22 mouse cellular contexts compared by ENCODE assay signal in the genomic region with DNA sequence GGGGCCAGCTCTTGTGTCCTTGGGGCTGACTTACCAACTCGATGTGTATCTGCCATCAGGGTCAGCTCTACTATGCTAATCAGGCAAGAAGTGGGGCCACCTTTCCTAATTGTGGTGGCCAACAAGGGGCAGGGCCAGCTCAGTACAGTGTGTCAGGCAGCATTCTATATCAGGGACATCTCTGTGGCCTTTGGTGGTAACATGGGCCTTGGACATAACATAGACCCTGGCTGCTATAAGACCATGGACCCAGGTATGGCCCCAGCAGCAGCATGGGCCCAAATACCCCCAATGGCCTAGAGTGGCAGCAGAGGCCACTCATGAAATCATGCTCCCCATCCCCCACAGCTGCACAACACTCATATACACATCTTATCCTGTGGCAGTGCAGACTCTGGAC. TPM values are rescaled to one million over a fixed set of nuclear protein-coding genes. Genes with fewer than 3 reads are reported as not detected.
"Had no signal": no experiment of that assay in that cellular context is flagged by ENCODE, and none has a peak within 500 bp of the region (broad histone marks: within the 10 kb centered on the region; RNA-seq: fewer than 3 reads in every experiment).

No protein-coding gene starts in this region.

- H3K4me1 ChIP-seq: midbrain, embryonic 15.5 days; neural tube, embryonic 12.5 days had no signal

- ATAC-seq: midbrain, embryonic 13.5 days; midbrain, embryonic 15.5 days had no signal

- H3K9ac ChIP-seq: lung, embryonic 14.5 days; midbrain, embryonic 13.5 days; midbrain, embryonic 15.5 days; neural tube, embryonic 12.5 days; stomach, embryonic 15.5 days had no signal

- H3K36me3 ChIP-seq: midbrain, embryonic 13.5 days; midbrain, embryonic 15.5 days; neural tube, embryonic 12.5 days; stomach, embryonic 15.5 days had no signal

- DNase-seq: lung, adult 18-20 months; lung, embryonic 14.5 days; lung, postnatal 10 days; lung, postnatal 4 days; right cerebral cortex, postnatal 14 days; thymus, adult 2 months; thymus, postnatal 25 days; thymus, postnatal 4 days had no signal

- H3K9me3 ChIP-seq: midbrain, embryonic 13.5 days; midbrain, embryonic 15.5 days; neural tube, embryonic 12.5 days; stomach, embryonic 15.5 days had no signal

- H3K4me2 ChIP-seq: lung, embryonic 14.5 days; midbrain, embryonic 11.5 days; midbrain, embryonic 13.5 days; midbrain, embryonic 15.5 days; neural tube, embryonic 12.5 days; stomach, embryonic 15.5 days had no signal

- H3K4me3 ChIP-seq: midbrain, embryonic 13.5 days; midbrain, embryonic 15.5 days; neural tube, embryonic 12.5 days; stomach, embryonic 15.5 days had no signal

- H3K27ac ChIP-seq: midbrain, embryonic 13.5 days; midbrain, embryonic 15.5 days; neural tube, embryonic 12.5 days; stomach, embryonic 15.5 days; stomach, postnatal 0 days had no signal

- H3K27me3 ChIP-seq: midbrain, embryonic 13.5 days; midbrain, embryonic 15.5 days; neural tube, embryonic 12.5 days; stomach, embryonic 15.5 days had no signal

RNA-seq across cellular contexts. Expression of gene Speer4f2, which starts 49.2 kb away (rescaled TPM):
- total RNA-seq: megakaryocyte, adult 5-6 weeks; midbrain, postnatal 0 days; monocyte, adult 5-6 weeks; neutrophil, adult 5-6 weeks had no signal
- polyA plus RNA-seq: lung, embryonic 14.5 days; lung, embryonic 16.5 days; midbrain, embryonic 11.5 days; midbrain, embryonic 13.5 days; midbrain, embryonic 15.5 days; midbrain, postnatal 0 days; neural tube, embryonic 12.5 days; neural tube, embryonic 14.5 days; spleen, adult 2 months; stomach, embryonic 15.5 days; stomach, postnatal 0 days; thymus, adult 2 months; urinary bladder, adult 2 months had no signal

RNA-seq across cellular contexts. Expression of gene Speer4f1, which starts 53.7 kb away (rescaled TPM):
- total RNA-seq: megakaryocyte, adult 5-6 weeks; midbrain, postnatal 0 days; monocyte, adult 5-6 weeks; neutrophil, adult 5-6 weeks had no signal
- polyA plus RNA-seq: lung, embryonic 14.5 days; lung, embryonic 16.5 days; midbrain, embryonic 13.5 days; midbrain, embryonic 15.5 days; midbrain, postnatal 0 days; neural tube, embryonic 12.5 days; neural tube, embryonic 14.5 days; spleen, adult 2 months; stomach, embryonic 15.5 days; stomach, postnatal 0 days; thymus, adult 2 months; urinary bladder, adult 2 months had no signal
